Mouse (Mus musculus) mouse embryonic stem cell (cell line): ENCODE data around the gene Fgb.

Experiments
- in situ Hi-C, 2 experiments: fragments of 300-500 bp; cut with MboI; formaldehyde crosslinking; loops; 1 replicate in 1 of 2; 3 replicates in 1 of 2; pipeline ENCODE4 v1.14.3; 2019 to 2020; ENCODE audit warnings: low sequenced_read_pairs in 2 of 2, low pct_unique_long_range_greater_than_20kb in 1 of 2, mixed read lengths in 1 of 2; ENCODE audit not compliant: unreplicated experiment in 1 of 2

Fgb gene

DNA sequence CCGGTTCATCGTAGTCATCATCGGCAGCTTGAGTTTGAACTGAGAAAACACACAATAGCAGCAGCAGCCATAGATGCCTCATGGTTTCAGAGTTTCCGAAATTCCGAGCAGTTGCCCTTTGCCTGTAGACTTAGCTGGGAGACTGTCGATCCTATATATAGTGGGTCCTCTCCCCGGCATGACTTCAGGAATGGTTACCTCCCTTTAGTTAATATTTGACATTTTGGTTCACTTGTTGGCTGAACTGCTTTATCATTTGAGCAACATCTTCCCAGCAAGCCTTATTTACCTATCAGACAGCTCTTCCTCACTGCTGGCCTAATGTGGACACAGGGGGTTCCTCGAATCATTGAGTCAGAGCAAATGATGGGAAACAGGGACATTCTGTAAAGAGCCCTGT lies at the start of gene Fgb:
Gene Fgb (minus strand): TSS at position 184 of the 400 bp plus-strand sequence.
- in situ Hi-C loops = loop anchor here (5.0 to 25.0 kb wide), 3 partner anchors 47 to 687 kb away; partner anchors contain the start of genes Map9 (in 1 of the 2) and Rbm46 (in 1 of the 2)

DNA sequence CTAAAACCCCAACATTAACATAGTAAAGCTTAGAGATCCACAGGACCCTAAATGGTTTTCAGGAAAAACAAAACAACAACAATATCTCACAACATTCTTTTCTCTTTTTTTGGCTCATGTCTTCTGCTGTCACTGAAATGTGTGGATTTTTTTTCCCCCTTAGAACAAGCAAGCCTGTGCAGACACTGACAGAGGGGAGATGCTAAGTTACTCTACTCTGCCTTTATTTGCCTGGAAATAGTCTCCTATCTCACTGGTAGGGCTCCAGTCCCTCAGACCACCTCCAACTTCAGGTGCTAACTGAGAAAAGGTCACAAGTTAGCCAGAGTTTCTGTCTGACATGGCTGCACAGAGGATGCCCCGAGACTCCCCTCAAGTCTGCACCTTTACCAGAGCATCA lies 49.5 kb upstream of the Fgb start:
- in situ Hi-C loops = no loop called here

DNA sequence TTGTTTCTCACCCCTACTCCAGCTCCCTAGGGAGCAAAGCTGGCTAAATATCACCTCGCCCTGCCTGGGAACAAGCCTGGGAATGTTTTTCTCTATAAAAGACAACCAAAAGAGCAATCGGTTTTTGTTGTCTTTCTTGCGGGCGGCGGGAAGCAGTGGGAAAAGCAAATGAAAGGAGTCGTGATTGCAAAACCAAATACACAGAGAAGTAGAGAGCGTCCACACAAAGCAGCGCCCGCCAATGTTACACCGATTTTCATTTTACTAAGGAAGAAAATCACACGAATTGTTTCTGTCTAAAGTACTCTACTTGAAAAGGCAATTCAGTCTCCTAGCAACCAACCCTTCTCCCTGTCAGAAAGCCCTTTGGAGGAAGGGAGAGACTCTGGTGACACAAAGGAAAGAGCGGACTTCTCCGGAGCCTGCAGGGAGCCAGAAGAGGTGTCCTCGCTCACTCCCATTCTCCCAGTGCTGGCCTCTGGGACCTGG lies 48.9 kb upstream of the Fgb start:
- in situ Hi-C loops = no loop called here

DNA sequence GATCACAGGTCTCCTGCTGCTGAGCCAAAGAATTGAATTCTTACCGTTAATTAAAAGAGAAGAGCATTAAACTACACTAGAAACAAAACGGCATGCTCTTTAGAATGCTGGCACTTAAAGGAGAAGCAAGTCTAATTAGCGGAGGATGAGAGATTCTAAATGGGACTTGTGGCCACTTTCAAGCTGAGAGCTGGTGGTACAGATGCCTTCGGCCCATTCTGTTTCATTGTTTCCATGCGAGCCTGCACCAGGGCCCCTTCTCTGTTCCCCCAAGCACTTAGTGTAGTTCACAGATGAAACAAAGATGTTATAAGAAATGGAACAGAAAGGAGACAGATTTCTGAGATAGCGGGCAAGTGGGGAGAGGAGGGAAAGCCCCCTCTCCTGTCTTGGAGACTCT lies 47.9 kb upstream of the Fgb start:
- in situ Hi-C loops = no loop called here

- in situ Hi-C loops = no loop called here
Measured at GRCm38 (mm10) chr3:83080567-83081055, 30.9 kb upstream of the Fgb start.

GRCm38 (mm10) chr3:83076563-83076962 lies 26.9 kb upstream of the Fgb start:
- in situ Hi-C loops = no loop called here

DNA sequence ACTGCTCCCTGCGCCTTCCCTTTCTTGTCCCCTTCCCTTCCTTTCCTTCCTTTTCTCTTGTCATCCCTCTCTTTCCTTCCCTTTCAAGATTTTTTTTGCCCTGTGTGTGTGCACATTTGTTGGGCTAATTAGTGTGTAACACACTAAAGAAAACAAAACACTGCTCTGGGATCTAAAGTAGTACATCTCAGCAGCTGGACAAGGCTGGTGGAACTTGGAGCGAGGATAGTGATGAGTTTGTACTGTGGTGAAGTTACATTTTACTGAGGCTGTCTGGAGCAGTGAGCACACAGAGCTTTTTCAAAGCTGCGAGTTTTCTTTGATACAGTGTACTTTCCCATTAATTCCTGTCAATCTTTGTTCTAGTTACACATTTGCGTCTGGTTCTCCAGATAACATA lies 20.6 kb upstream of the Fgb start:
- in situ Hi-C loops = loop anchor here in 1 of 2 experiments (25.0 kb wide), 1 partner anchor 708 kb away; the partner anchor contains the start of gene Map9

DNA sequence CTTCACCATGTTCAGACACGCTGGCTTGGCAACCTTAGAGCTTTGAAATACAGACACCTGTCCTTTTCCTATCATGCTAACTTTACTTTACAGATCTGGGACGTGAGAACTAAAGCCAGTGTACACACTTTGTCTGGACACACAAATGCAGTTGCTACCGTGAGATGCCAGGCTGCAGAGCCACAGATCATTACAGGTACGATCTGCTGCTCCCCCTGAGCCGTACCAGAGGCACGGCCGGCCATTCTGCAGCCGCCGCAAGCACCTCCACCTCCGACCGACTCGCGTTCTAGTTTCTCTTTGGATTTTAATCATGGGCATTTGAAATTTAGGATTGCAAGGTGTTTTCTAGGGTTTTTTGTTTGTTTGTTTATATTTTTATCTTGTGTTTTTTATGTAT lies 19.2 kb upstream of the Fgb start:
- in situ Hi-C loops = loop anchor here in 1 of 2 experiments (25.0 kb wide), 1 partner anchor 707 kb away; the partner anchor contains the start of gene Map9

DNA sequence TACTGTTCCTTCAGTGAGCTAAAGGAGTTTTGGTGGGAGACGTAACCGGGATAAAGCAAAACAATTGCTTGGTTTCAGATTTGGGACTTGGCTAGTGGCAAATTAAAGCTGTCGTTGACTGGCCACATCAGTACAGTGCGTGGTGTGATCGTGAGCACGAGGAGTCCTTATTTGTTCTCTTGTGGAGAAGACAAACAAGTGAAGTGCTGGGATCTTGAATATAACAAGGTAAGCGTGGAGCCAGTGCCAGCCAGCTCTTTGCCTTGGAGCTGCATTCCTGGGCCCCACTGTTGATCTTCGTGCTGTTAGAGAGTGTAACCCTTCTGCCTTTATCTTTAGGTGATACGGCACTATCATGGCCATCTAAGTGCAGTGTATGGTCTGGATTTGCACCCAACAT lies 18.3 kb upstream of the Fgb start:
- in situ Hi-C loops = loop anchor here in 1 of 2 experiments (25.0 kb wide), 1 partner anchor 706 kb away; the partner anchor contains the start of gene Map9

DNA sequence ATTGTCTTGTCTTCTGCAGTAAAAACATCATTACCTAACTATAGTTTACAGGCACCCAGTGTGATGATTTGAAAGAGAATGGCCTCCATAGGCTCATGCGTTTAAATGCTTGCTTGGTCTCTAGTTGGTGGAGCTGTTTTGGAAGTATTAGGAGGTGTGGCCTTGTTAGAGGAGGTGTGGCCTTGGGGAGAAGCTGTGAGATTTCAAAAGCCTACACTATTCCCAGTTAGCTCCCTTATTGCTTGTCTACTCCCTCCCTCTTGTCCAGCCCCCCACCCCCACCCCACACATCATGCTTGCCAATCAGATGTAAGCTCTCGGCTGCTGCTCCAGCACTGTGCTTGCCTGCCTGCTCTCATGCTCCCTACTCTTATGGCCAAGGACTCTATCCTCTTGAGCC lies 7.4 kb upstream of the Fgb start:
- in situ Hi-C loops = loop anchor here in 1 of 2 experiments (10.0 to 25.0 kb wide), 2 partner anchors 182 to 695 kb away; partner anchors contain the start of genes Map9 and Rbm46

- in situ Hi-C loops = loop anchor here in 1 of 2 experiments (10.0 to 25.0 kb wide), 2 partner anchors 181 to 693 kb away; partner anchors contain the start of genes Map9 and Rbm46
Measured at GRCm38 (mm10) chr3:83055281-83056038, 5.8 kb upstream of the Fgb start, which contains the start of gene Plrg1. Plrg1 (plus strand) TSS chr3:83055522.

- in situ Hi-C loops = loop anchor here (5.0 to 25.0 kb wide), 3 partner anchors 52 to 692 kb away; partner anchors contain the start of genes Map9 (in 1 of the 2) and Rbm46 (in 1 of the 2)
Measured at GRCm38 (mm10) chr3:83054759-83055158, 5.1 kb upstream of the Fgb start.

DNA sequence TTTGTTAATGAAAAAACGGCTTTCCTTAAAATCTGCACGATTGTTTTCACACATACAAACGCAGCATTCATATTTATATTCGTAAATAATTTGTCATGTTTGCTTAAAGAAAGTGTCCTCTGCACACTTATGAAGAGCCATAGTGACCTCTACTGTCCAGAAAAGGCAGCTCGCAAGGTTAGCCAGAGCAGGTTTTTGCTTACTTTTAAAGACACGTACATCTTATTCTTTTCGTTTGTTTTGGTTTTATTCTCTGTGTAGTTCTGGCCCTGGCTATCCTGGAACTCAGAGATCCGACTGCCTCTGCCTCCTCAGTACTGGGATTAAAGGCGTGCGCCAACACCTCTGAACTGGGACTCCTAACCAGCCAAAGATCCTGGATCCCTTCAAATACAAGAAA lies 4.1 kb upstream of the Fgb start:
- in situ Hi-C loops = loop anchor here (5.0 to 25.0 kb wide), 3 partner anchors 51 to 691 kb away; partner anchors contain the start of genes Map9 (in 1 of the 2) and Rbm46 (in 1 of the 2)

DNA sequence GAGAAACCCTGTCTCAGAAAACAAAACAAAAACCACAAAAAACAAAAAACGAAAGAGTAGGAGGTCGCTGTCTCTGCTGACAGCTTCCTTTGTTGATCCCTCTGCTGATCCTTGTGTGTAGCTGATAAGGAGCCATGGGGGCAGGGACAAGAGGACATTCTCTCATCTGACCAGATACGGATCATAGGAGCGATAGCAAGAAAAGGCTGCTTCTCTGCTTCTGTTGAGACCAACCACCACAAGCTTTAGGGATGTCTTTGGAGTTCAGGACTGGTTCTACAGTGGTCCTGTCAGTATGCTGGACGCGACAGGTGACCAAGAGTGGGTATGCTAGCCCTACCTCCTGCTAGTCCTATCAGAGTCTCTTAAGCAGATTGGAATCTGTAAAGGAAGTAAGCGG lies 3.5 kb upstream of the Fgb start:
- in situ Hi-C loops = loop anchor here (5.0 to 25.0 kb wide), 3 partner anchors 51 to 691 kb away; partner anchors contain the start of genes Map9 (in 1 of the 2) and Rbm46 (in 1 of the 2)

GRCm38 (mm10) chr3:83052102-83052501 lies 2.4 kb upstream of the Fgb start:
- in situ Hi-C loops = loop anchor here (5.0 to 25.0 kb wide), 3 partner anchors 50 to 690 kb away; partner anchors contain the start of genes Map9 (in 1 of the 2) and Rbm46 (in 1 of the 2)

- in situ Hi-C loops = loop anchor here (5.0 to 25.0 kb wide), 3 partner anchors 48 to 688 kb away; partner anchors contain the start of genes Map9 (in 1 of the 2) and Rbm46 (in 1 of the 2)
Measured at GRCm38 (mm10) chr3:83050661-83051060, 998 bp upstream of the Fgb start.

DNA sequence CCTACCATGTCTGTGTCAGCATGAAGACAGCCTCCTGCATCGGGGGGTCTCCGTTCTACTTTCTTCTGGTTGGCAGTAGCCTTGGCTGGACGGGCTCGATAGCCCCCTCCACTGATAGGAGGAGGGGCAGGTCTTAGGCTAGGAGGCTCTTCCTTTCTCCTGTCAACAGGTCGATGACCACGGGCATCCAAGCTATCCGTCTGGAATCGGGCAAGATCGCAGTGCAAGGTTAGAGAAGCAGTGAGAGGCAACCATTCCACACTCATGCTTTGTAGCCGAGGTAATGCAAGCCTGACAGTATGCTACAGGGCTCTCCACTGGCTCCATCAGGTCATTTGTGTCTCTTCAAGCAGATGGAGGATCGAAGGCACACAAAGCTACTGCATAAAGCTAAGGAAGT lies 3.0 kb downstream of the Fgb start:
- in situ Hi-C loops = no loop called here

DNA sequence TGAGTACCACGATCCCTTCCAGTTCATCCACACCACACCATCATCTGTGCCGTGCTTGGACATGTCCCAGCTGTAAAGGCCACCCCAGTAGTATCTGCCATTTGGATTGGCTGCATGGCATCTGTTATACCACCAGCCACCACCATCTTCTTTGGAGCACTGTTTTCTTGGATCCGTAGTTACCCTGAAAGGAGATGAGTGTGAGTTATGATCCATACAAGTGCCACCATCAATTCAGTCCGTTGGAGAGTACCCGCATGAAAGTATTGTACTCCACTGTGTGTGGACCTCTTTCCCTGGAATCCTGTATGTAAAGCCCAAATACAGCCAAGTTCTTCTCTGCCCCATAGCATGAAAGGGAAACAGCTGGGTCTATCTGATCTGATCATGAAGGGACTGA lies 7.2 kb downstream of the Fgb start:
- in situ Hi-C loops = no loop called here

- in situ Hi-C loops = no loop called here
Measured at GRCm38 (mm10) chr3:83039666-83040065, 10.0 kb downstream of the Fgb start.
